Mouse (Mus musculus) gonadal fat pad, adult 2 months (tissue): ENCODE results near the gene Crocc. TPM values are rescaled to one million over a fixed set of nuclear protein-coding genes. Genes with fewer than 3 reads are reported as not detected.

Experiments used
- DNase-seq: peaks from one replicate; pipeline ENCODE4 v3.0.0-alpha.2; 2012; ENCODE audit warnings: low read depth
- polyA plus RNA-seq: library from polyadenylated mRNA; depleted of rRNA; stranded (reverse); fragments of >200 nt; gene quantifications from 2 replicates; pipeline ENCODE4 v1.2.3, GENCODE M21; 2012

The Crocc gene
- polyA plus RNA-seq, 1 experiment = 18.9 TPM

- DNase-seq = no peak
Measured at GRCm38 (mm10) chr4:141066709-141067515, 6.6 kb upstream of the Crocc start.

DNA sequence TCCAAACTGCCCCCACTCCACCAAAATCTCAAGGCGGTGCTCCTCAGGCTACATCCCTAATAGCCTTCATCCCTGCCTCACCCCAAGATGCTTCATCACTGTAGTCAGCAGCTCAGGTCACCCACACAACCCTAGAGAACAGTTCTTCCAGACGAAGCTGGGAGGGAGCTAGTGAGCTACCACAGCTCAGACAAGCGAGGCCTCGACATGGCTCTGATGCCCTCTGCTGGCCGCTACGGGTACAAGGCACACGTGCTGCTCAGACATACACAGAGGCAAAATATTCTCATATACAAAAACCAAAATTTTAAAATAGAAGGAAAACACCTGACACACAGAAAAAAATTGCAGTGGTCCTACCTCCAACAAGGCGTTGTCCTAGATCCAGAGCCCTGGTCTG is 4.8 kb upstream of the Crocc start:
- DNase-seq = no peak

GRCm38 (mm10) chr4:141064104-141064659 is 3.8 kb upstream of the Crocc start:
- no peak for DNase-seq

DNA sequence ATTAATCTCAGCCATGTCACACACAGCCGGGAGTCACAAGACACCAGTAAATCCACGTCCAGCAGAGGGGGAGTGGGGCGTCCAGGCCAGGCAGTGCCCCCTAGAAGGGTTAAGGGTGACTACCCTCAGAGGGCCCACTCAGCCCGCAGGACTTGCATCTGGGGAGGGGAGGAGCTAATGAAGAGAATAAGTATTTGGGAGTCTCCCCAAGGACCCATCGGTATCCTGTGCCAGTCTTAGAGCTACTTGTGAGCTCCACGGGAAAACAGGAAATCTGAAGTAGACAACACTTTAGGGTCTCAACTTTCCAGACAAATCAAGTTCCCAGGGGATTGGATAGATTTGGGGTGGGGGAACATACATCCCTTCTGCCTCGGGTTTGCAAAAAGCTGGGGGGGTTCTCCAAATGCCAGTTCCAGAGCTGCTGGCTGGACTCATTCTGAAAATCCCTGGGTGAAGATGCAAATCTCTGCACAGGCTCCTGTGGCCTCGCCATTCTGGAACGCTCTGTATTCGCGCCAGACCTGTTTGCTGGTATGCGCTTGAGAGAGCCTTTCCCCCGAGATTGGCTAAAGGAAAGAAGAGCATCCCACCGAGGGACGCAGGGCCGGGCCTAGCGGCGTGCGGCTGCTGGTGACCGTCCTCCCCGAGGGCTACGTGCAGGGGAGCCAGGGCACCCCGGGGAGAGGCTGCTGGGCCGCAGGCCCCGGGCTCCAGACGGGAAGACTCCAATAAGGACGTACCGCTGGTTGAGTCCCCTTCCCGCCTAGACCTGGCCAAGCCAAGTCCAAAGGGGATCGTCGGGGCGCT is 529 bp downstream of the Crocc start:
- no peak for DNase-seq

- no peak for DNase-seq
Measured at GRCm38 (mm10) chr4:141058835-141059234, 1.5 kb downstream of the Crocc start.

- DNase-seq = no peak
Measured at GRCm38 (mm10) chr4:141056970-141057369, 3.4 kb downstream of the Crocc start.

- DNase-seq = no peak
Measured at GRCm38 (mm10) chr4:141053568-141054161, 6.7 kb downstream of the Crocc start.

DNA sequence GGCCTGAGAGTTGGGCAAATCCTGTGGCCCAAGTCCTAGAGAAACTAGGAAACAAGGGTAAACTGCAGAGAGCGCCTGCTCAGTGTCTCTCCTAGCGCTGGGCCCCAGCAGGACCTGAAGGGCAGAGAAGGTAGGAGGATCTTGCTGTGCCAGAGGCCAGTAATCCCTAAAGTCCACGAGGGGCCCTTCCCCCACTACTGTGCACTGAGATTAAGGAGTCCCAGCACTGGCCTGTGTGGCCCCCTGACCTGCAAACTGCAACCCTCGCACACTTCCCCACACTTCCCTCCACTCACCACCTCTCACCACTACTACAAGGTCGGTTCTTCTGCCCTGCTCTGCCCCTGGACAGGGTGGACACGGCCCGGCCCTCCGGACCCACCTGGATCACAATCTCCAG is 7.2 kb downstream of the Crocc start:
- no peak for DNase-seq

- DNase-seq = no peak
Measured at GRCm38 (mm10) chr4:141052442-141052841, 7.9 kb downstream of the Crocc start.

GRCm38 (mm10) chr4:141049476-141049835 is 10.9 kb downstream of the Crocc start:
- no peak for DNase-seq

DNA sequence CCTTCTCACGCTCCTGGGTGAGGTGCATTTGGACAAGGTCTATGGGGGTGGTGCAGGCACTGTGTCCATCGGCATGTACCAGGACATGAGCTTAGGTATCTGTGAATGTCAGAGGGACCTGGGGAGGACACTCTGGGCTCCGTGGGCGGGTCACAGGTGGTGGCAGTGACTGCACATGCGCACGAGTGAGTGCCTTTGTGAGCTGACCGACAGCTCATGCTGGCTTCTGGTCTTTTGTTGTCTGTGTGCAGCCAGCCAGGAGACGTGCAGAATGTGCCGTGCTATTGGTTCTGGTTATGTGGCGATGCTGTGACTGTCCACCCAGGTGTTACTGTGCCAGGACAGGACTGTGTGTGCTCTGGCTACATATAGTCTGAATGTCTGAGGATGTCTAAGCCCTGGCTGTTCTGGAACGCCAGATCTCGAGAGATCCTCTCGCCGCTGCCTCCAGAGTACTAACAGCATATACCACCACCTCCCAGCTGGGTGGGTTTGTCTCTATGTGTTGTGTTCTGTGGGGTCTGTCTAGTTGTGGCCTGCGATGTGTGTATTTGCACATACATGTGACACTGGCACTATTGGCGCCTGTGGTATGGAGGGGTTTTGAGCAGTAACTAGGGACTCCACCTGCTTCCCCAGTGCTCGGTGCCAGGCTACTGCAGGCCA is 11.4 kb downstream of the Crocc start:
- no peak for DNase-seq

DNA sequence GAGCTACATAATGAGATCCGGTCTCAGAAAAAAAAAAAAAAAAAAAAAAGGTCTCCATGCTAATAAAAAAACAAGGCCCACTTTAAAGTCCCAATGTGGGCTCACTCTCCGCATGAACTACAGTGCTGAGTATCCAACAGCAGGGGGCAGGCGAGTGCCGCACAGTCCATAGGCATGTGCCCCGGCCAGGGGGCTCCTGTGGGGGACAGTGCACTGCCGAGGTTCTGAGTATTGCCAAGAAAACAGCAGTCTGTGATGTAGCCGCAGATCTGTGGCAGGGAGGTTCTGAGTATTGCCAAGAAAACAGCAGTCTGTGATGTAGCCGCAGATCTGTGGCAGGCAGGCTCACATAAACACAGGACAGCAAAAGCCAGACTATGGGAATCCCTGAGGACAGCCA is 15.5 kb downstream of the Crocc start:
- DNase-seq = no peak

DNA sequence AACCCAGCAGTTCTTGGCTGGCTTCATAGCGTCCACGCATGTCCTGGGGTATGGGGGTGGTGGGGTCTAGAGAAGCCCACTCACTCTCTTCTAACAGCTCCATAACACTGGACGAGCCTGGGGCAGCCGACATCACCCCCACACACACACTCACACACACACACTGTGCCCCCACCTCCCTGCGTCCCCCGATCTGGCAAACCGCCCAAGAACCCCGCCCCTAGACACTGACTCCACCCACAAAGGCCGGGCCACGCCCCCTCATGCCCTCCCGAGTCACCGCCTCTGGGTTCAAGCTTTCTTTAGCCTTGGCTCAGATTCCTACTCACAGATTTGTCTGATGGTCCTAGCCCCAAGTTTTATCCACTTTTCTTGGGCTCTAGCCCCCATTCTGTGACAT is 19.2 kb downstream of the Crocc start:
- DNase-seq = no peak

DNA sequence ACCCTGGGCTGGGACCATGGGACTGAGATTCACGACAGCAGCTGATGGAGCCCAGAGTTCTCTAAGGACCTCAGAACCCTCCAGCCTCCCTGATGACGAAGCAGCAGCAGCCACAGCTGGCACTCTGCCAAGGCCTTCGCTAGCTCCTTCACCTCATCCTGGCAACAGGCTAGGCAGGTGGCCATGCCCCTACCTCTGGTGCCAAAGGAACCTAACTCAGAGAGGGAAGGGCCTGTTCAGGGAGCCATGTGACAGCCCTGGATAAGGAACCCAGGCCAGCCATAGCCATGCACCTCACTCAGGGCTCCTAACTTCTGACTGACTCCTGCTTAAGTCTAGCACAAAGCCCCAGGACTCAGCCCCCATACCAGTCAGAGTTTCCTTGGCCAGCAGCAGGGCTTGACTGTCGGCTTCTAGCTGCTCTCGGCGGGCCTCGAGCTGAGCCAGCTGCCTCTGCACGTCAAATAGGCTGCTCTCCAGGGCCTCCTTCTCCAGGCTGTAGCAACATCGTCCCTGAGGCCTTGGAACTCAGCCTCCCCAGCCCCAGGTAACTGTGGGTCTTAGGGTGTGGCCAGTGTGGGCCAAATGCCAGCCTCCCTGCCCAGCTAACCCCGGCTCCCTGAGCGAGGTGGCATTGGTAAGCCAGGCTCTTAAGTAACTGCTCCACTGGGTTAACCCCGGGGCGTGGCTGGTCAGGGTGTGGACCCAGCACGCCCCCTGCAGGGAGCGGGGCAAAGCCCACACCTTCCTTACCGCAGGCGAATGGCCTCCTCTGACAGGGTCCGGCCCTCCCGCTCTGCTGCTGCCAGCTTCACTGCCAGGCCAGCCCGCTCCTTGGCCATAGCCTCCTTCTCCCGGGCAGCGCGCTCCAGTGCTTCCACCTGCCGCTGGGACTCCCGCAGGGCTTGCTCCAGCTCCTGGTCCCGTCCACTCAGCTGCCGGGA is 26.5 kb downstream of the Crocc start:
- no peak for DNase-seq

- DNase-seq = no peak
Measured at GRCm38 (mm10) chr4:141031733-141032132, 28.6 kb downstream of the Crocc start.

GRCm38 (mm10) chr4:141030541-141031206 is 29.7 kb downstream of the Crocc start:
- no peak for DNase-seq

- DNase-seq = no peak
Measured at GRCm38 (mm10) chr4:141024992-141025391, 35.4 kb downstream of the Crocc start.

GRCm38 (mm10) chr4:141024052-141024451 is 36.3 kb downstream of the Crocc start:
- DNase-seq = no peak

- DNase-seq = no peak
Measured at GRCm38 (mm10) chr4:141021614-141021929, 38.8 kb downstream of the Crocc start.
